Mouse (Mus musculus): Measurements from ENCODE around the gene Arl4c. TPM values are rescaled to one million over a fixed set of nuclear protein-coding genes. Genes with fewer than 3 reads are reported as not detected.
A peak's percentile ranks its signal among the peaks of the same experiment; 100 is the strongest.

Gene Arl4c
- polyA plus RNA-seq, 3 experiments from 2014 or later, result 9.6 to 20.2 (median 12.6) TPM

DNA sequence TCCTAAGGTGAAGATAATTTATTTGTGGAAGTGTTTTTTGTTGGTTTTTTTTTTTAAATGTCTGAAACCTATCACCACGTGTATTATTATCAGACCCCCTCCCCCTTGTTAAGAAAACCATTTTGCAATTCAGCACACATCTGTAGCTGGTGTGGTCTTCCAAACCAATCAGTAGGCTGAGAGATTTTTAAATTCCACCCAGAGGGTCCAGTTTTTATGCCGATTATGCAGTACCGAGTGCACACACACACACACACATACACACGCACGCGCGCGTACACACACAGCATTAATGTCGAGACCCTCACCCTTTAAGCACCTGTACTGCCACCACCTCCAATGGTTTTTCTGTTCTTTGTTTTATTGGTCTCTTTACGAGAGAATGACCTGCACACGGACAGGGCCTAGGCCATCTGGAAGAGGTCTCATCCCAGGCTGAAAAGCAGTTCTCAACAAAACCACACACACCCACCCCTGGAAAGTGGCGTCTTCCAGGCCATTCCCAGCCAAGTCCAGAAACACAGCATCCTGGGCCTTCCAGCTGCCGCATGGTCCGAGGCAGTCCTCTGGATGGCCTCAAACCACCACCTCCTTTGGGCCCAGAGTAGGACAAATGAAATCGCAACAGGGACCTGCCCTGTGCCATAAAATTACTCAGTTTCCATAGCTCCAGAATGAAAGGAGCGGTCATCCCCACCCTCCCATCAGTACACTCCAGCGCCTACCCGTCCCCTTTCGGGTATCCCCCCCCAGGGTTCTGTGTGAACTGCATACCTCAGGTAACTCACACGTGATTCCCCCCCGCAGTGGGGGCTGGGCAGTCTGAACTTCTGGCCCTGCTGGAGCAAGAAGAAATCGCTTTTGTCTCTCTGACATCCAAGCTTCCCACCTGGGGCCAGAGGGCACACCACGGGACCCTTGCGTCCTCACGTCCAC, 1.9 kb downstream of the Arl4c start:
- no peak for ATAC-seq

DNA sequence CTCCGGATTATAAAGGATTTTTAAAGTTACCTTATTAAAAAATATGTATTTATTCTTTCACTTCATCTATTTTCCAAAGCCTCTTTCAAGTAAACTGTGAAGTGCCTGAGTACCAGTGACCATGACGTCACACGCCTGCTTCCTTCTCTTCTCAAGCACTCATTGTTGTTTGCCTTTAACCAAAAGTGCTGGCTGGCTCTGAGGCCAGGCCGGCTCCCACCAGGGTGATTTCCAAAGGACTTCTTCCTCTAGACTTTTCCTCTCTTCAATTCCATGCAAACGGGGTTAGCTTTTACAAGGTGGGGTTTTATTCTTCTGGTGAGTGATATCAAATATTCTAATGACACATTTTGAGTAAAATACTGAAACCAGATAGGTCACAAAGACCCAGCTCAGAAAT, 2.6 kb downstream of the Arl4c start:
- peak; percentile 18 for ATAC-seq

DNA sequence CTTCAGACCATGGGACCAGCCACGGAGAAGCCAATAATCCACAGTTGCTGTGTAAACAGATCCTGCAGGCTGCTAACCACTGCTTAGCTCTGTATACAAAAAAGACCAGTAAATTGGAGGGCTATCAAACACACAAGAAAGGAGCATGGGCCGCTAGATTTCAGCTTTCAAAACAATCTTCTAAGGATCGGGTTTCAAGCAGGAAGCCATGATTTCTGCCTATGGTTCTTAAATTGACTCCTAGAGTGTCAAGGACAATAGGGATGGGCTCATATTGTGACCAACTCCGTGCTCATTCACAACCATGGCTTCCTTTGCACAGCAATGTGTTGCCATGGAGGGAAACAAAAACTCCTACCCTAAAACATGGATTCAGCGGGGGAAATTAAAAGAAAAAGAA, 3.1 kb downstream of the Arl4c start:
- no peak for ATAC-seq

DNA sequence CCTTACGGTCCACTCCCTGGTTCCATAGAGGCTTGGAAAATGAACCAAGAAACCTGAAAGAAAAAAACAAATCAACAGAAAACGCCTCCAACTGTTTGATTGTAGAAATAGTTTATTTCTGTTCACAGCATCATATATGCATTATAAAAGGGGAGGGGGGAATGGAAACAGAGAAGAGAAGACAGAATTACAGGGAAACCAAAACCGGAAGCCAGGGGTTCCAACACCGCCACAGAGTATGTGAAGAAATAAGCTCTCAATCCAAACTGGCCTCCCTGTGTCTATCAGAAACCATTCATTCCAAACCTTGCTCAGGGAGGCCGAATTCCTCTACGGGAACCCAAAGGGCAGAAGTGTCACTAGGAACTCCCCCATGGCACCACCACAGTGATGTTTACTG, 3.9 kb downstream of the Arl4c start:
- ATAC-seq, result no peak

DNA sequence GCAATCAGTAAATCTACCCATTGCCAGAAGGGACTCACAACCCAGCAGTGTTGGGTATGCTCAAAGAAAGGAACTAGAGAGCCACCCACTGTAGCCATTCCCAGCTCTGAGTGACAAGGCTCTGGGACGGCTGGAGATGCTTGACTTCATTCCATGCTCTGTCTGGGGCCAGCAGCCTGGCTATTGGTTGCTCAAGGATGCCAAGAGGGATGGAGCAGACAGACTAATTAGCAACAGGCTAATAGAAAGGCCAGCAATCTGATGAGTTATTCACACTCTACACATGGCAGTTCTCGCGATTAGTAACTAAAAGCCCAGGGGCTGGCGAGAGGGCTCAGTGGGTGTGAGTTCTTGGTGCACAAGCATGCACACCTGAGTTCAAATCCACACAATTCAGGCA, 5.6 kb downstream of the Arl4c start:
- no peak for ATAC-seq

DNA sequence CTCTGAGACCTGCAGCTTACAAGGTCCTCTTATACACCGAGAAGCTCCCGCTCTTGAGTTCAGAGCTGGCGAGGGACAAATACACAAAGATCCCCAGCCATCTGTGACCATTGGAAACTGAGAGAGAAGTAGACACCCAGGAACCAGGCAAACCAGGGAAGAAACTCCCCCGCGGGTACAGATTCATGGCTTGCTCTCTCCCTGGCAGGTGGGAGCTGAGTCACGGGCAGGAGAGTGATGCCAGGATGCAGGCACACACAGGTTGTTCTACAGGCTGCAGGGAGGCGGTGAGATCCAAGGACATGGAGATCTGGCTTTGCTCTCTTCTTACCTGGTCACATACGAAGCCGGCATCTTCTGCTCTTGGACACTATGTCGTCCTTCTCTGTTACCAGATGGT, 7.7 kb downstream of the Arl4c start:
- ATAC-seq, result no peak

DNA sequence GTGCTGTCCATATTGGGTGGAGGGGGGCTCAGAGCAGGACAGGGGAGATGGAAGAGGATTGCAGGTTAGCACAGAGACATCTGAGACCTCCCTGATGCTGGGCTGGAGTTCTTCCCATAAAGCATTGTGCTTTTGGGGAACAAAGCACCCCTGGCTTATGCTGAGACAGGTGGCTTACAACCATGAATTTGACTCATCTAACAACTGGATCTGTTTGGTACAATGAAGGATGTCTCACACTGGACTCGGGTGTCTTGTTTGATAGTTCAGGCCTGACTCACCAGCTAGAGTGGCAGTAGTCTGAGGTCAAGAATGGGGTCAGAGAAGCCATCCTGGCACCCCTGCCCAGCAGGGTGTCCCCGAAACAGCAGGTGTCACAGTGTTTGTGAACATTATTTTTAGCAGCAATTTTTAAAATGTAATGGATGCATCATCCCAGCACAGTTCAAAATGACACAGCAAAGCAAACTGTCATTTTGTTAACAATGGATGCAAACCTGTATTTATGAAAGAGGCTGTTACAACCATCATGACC, 9.7 kb downstream of the Arl4c start:
- no peak for ATAC-seq

DNA sequence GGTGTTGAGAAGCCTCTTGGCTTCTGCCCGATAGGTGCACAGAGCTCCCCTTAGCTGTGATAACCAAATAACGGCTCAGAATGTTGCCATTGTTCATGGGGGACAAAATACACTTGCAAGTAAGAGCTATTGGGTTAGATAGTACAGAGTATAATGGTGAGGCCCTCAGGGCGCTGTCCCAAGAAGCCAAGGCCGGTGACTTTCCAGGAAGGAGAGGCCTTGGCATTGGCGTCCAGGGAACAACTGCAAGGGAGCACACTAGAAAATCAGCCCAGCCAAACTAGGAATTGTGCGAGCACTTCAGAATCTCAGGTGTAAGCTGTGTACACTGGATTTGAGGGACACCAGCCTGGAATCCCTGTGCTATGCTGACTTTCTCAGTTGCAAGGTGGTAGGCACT, 11.4 kb downstream of the Arl4c start:
- ATAC-seq, result no peak

DNA sequence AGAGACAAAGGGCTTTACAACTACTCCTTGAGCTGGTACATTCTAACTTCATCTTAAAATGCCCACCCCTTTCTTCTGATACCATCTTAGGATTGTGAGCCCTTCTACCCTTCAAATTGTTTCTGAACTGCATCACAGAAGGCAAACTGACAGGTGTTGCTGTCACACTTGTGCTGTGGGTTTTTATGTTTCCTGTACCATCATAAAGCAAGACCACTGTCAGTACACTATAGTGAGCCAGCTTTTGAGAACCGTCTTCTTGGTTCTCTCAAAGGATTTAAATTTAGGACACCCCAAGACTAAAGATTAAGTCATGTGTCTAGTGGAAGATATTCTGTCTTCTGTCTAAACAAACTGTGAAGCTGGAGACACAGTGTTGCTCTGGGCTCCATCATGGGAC, 17.3 kb downstream of the Arl4c start:
- no peak for ATAC-seq

DNA sequence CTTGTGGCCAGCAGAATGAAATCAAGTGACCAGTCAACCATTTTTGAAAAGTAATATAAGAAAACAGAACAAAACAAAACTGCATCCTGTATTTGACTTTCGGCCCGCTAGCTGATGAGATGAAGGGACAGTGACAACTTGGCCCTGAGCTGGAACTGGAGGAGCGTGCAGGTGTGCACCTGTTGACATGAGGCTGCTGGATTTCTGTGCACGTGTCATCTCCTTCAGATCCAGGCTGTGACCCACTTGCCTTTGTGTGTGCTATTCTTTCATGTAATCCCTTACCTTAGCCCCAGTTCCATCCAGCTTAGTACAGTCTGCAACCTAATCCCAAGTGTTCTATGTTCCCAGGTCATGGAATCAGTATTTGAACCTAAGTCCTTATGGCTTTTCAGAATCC, 20.4 kb downstream of the Arl4c start:
- no peak for ATAC-seq

DNA sequence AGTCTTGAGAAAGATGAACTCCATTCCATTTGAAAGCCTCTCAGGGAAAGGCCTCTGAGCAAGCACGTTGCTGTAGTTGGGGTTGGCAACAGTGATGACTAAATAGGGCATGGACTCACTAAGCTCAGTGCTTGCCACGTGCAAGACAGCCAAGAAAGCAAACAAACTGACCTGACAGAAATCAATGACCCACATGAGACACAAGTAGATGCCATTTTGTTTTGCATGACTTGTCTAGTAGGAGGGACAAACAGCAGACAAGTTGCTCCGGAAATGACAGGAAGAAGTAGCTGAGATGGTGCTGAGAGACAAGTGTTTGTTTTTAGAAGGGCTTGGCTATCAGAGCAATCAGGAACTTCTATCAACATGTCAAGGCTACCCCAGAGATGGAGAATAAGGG, 21.2 kb downstream of the Arl4c start:
- ATAC-seq, result no peak

DNA sequence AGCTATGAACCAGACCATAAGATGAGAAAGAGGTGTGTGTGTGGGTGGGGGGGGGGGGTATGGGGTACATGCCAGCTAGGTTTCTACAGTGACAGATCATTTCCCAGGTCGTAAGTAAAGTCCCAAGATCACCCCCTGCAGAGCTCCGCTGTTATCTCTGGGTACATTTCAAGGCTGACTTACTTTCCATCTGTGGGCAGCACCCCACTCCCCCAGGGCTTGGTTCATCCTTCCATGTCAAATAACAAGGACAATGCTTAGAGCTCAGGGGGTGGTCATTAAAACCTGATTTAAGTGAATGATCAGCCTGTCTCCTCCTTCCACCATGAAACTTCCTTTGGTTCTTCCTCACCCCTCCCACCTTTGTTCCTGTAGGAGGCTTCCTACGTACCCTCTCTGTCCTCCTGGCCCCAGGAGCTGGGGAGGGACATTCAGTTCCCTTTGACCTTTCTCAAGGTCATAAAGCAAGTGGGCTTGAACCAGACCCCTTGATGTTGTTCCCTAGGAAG, 23.7 kb downstream of the Arl4c start:
- no peak for ATAC-seq

DNA sequence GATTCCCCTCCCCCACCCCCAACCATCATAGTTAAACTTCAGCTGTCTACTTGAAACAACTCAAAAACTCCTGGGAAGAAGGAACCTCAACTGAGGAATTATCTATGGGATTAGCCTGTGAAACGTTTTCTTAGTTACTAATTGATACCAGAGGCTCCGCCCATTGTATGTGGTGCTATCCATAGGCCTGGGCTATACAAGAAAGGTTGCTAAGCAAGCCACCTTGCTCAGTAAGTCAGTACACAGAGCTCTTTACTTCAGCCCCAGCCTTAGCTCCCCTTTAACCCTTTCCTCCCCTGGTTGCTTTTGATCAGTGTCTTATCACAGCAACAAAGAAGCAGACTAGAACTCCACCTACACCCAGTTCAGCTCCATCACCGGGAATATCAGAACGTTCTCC, 31.2 kb downstream of the Arl4c start:
- no peak for ATAC-seq

DNA sequence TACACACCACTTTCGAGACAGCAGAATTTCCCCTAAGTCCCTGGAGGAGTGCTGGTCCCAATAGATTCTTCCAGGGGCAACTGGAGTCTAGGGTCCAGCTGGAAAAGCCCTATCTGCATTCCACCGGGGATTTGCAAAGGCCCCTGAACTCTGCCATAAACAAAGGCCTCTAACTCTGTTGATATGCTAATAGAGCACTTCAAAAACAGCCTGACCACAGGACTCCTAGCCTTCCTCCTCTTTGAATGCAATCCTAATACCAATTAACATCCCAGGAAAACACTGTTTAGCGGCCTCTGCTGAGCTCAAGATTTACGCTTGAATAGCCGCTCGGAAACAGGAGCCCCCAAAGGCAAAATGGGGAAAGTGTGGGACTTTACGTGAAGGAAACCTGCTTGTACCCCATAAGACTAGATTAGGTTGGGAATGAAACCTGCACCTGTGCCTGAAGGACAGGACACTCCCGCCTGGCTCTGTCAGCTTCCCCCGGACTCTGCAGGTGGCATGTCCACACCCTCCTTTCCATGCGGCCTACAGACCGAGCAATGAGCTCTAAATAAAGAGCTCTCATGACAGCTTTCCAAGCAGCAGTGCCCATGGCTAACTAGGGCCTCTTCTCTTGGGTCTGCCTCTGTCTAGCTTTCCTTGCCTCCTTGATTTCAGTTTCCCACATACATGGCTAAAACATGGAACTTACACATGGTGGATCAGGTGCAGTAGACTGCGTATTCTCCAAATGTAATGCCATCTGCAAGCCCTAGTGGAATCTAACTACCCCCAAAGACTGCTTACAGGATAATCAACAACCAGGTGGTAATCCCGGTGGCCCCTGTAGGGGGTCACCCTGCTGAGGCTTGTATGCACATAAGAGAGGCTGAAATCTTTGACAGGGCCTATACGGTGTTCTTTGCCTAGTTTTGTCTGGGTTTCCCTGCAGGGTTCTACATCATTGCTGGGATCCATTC, 32.9 kb downstream of the Arl4c start:
- ATAC-seq, result no peak

DNA sequence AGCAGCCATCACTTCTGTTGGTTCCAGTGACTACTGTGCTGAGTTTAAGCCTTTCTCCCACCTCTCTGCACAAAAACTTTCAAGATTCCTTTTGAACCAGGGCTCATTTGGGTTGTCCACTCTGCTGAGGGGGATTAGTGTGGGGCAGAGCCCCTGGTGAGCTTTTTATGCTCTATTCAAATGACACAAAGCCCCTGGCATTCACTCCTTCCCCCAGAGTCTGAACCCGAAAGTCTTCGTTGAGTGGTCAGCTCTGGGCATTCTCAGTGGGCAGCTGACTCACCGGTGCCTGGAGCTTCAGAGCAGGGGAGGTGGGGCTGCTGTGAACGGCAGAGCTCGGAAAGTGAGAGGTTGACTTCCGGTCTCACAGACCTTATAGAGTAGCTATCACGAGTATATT, 33.7 kb downstream of the Arl4c start:
- no peak for ATAC-seq

DNA sequence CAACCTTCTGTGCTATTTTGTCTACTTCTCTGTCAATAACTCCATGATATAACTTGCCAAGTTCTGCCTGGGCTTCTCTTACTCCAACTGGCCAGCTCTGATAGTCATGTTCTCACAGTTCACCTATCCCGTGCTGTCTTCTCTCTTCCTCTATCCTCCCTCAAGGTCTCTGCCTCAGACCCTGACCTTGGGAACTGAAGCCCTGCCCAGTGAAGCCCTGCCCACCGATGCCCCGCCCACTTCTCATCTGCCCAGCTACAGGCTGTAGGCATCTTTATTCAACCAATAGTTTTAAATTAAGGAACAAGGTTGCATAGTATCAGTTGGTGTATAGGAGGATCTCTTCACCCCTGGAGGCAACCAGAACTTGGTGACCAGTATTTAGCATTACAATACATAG, 37.4 kb downstream of the Arl4c start:
- no peak for ATAC-seq

DNA sequence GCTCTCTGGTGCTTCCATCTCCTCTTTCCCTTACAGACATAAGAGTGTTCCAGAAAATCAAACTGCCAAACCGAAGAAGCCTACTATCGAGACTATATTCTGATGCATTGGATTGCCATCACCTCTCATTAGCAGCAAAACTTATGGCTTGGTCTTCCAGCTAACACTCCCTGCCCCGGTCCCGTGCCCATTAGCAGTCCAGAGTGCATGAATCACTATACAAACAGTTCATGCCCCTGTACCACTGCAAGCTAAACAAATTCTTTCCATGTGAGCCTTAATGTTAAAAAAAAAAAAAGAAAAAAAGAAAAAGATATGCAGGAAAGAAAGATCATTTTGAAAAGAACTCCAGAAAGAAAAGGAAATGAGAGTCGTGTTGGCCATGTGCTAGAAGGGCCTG, 39.3 kb downstream of the Arl4c start:
- ATAC-seq, result no peak

DNA sequence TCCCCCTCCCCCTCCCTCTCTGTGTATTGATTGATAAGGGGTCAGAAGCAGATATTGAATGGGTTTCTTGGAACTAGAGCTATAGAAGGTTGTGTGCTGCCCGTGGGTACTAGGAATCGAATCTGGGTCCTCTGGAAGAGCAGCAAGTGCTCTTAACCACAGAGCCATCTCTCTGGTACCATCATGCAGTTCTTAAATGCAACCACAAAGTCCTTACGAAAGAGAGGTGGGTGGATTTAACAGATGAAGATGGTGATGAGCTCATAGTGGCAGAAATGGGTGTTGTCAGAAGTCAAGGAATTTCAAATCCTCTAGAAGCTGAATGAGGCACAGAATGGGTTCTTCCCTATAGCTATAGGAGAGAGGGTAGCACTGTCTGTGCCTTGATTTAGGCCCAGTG, 40.8 kb downstream of the Arl4c start:
- ATAC-seq, result peak; percentile 54

DNA sequence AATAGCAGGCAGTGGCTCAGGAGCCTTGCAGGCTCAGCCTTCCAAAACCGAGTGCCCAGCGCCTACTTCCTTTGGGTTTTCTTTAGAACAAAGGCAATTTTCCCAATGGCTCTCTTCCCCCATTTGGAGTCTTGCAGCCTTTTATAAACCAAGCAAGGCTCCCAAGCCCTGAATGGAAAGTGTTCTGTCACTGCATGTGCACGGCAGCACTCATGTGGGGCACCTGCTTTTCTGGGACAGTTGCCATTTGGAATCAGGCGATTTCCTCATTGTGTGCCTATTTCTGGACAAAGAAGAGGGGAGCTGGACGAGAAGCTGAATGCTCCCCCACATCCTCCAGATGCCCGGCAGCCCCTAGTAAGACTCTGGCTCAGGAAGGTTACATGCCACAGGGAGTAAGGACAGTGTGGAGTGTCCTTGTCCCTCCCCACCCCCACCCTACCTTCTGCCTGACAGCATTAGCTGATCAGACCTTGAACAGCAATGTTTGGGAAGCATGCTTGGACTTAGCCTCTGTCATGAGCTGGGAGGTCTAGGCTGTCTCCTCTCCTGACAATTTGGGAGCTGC, 43.6 kb downstream of the Arl4c start:
- no peak for ATAC-seq

DNA sequence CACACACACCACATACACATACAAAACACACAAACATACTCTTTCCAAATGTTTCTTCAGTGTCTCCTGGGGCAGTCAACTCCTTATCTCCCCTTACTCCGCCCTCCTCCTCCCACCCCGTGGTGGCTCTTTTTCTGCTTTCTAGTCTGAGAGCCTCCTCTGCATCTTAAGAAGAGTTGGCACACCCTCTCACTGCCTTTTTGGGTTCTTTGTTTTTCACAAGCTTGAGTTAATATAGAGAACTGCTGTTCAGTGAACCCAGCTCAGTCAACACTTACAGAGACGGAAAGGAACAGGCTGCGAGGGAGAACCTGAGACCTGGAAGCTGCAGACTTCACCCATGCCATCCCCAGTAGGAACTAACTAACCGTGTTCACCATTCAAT, 45.9 kb downstream of the Arl4c start:
- no peak for ATAC-seq

DNA sequence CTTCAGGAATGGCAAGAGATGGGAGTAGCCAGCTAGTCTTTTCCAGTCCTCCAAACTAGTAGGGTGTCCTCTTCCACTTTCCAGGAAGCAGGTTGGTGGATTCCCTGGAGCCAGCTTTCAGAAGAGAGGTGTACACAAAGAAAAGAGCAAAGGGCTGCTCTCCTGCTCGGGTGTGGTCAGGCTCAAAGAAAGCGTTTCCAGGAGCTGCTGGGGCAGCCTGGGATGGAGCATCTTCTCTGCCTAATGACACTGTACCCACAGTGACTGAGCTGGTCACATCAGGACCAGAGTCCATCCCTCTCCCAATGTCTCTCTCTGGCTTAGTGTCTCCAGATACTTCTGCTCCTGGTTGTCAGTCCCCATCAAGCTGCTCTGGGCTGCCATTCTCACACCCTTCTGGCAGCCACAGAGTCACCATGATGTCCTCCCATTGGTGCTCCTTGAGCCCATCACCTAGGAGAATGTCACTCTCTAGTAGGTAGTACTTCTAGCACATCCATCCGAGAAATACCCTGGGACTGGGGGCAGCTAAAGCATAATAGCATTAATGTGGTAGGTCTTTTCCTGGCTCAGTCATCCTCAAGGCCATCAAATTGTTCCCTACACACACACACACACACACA, 46.4 kb downstream of the Arl4c start:
- ATAC-seq, result no peak

Data from inflammation-experienced regulatory T-cells, adult 6 months (primary cell).